ENCODE assay signal across 26 mouse cellular contexts in the genomic region with DNA sequence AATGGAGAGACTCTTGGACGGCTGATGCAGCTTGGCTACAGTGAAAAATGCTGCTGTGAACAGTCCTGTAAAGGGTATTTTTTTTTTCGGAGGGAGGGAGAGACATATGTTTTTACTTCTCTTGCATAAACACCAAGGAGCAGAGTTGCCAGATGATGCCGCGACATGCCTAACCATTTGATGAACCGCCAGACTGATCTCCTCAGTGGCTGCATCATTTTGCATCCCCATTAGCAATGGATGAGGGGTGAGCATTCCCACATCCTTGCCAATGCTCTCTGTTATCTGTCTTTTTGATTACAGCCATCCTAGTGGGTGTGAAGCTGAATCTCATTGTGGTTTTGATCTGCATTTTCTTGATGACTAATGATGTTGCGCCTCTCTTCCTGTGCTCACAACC.
DNase-seq lines count a peak whose midpoint lies in the region; ATAC-seq and TF ChIP-seq lines count a peak whose summit lies in the region.
"Had no signal": no experiment of that assay in that cellular context is flagged by ENCODE, and none has a peak within 500 bp of the region (broad histone marks: within the 10 kb centered on the region; RNA-seq: fewer than 3 reads in every experiment).

No protein-coding gene starts in this region.

- no peak for ATAC-seq in embryonic facial prominence, embryonic 11.5 days (replicated peaks; ENCODE audit: insufficient number of reproducible peaks, low FRiP score, low TSS enrichment, low read depth)
- ATAC-seq in forebrain, postnatal 0 days = 0 out of 2 replicates have a peak, but pooled peaks have one; percentile 23
- ATAC-seq in forebrain, embryonic 11.5 days (replicated peaks; ENCODE audit: low FRiP score) = no peak
- ATAC-seq: forebrain, embryonic 15.5 days; hindbrain, embryonic 16.5 days; inflammation-experienced regulatory T-cells, adult 6 months; intestine, embryonic 16.5 days had no signal

- no peaks in the 10 kb centered on the region for H3K27me3 ChIP-seq in embryonic facial prominence, embryonic 11.5 days (ENCODE audit: control insufficient read depth, insufficient read depth, low read length)
- no peaks in the 10 kb centered on the region for H3K27me3 ChIP-seq in embryonic facial prominence, embryonic 10.5 days (replicated peaks; ENCODE audit: low read depth, poor library complexity, severe bottlenecking)
- H3K27me3 ChIP-seq in forebrain, postnatal 0 days (ENCODE audit: insufficient read depth, low read length) = no peaks in the 10 kb centered on the region
- no peaks in the 10 kb centered on the region for H3K27me3 ChIP-seq in forebrain, embryonic 11.5 days (ENCODE audit: control insufficient read depth, insufficient read depth, low read length)
- H3K27me3 ChIP-seq: embryonic facial prominence, embryonic 15.5 days; forebrain, embryonic 15.5 days; hindbrain, embryonic 12.5 days had no signal

- H3K4me1 ChIP-seq in embryonic facial prominence, embryonic 11.5 days (ENCODE audit: control insufficient read depth, insufficient read depth, low read length) = no peaks in the 10 kb centered on the region
- no peaks in the 10 kb centered on the region for H3K4me1 ChIP-seq in embryonic facial prominence, embryonic 10.5 days
- H3K4me1 ChIP-seq in forebrain, postnatal 0 days (ENCODE audit: insufficient read depth) = no peaks in the 10 kb centered on the region
- H3K4me1 ChIP-seq in forebrain, embryonic 11.5 days (replicated peaks; ENCODE audit: control insufficient read depth, insufficient read depth, low read length) = no peaks in the 10 kb centered on the region
- H3K4me1 ChIP-seq: embryonic facial prominence, embryonic 15.5 days; hindbrain, embryonic 12.5 days had no signal

- TF ChIP-seq POLR2A in brain, embryonic 14.5 days (IDR thresholded peaks at IDR 0.05; ENCODE audit: borderline replicate concordance, extremely low read depth, insufficient read depth, insufficient read length, poor library complexity, severe bottlenecking) = no peak

- no peak overlapping the region for H3K4me3 ChIP-seq in embryonic facial prominence, embryonic 11.5 days (ENCODE audit: low read depth, low read length)
- H3K4me3 ChIP-seq in embryonic facial prominence, embryonic 10.5 days = no peak overlapping the region
- no peak overlapping the region for H3K4me3 ChIP-seq in forebrain, postnatal 0 days (ENCODE audit: low read depth, low read length)
- H3K4me3 ChIP-seq in forebrain, embryonic 11.5 days (ENCODE audit: low read depth, low read length) = no peak overlapping the region
- H3K4me3 ChIP-seq: embryonic facial prominence, embryonic 15.5 days; forebrain, embryonic 15.5 days; gastrocnemius, adult 2 months; hindbrain, embryonic 12.5 days had no signal

- no peak overlapping the region for H3K27ac ChIP-seq in embryonic facial prominence, embryonic 11.5 days (replicated peaks; ENCODE audit: low read depth, low read length)
- H3K27ac ChIP-seq in embryonic facial prominence, embryonic 10.5 days (replicated peaks) = no peak overlapping the region
- H3K27ac ChIP-seq in forebrain, postnatal 0 days (ENCODE audit: low read depth, low read length) = no peak overlapping the region
- no peak overlapping the region for H3K27ac ChIP-seq in forebrain, embryonic 11.5 days (ENCODE audit: low read depth, low read length)
- H3K27ac ChIP-seq: embryonic facial prominence, embryonic 15.5 days; forebrain, embryonic 15.5 days; gastrocnemius, adult 2 months; hindbrain, embryonic 12.5 days had no signal

- H3K4me2 ChIP-seq in embryonic facial prominence, embryonic 11.5 days (ENCODE audit: low read depth, low read length) = no peak overlapping the region
- H3K4me2 ChIP-seq in forebrain, postnatal 0 days (ENCODE audit: low read depth) = no peak overlapping the region
- H3K4me2 ChIP-seq in forebrain, embryonic 11.5 days (ENCODE audit: low read depth, low read length, severe bottlenecking) = no peak overlapping the region
- H3K4me2 ChIP-seq: embryonic facial prominence, embryonic 15.5 days; forebrain, embryonic 15.5 days; heart, embryonic 11.5 days; hindbrain, embryonic 12.5 days had no signal

- 59% methylated on average over 6 of the region's 6 CpGs for WGBS in embryonic facial prominence, embryonic 11.5 days
- 67% methylated on average over 6 of the region's 6 CpGs for WGBS in embryonic facial prominence, embryonic 10.5 days
- 28% methylated on average over 6 of the region's 6 CpGs for WGBS in forebrain, postnatal 0 days
- WGBS in forebrain, embryonic 11.5 days = 82% methylated on average over 6 of the region's 6 CpGs

- peak; percentile 33 for DNase-seq in embryonic facial prominence, embryonic 11.5 days (ENCODE audit: low spot score)
- DNase-seq in embryonic facial prominence, embryonic 10.5 days (ENCODE audit: low spot score) = no peak
- DNase-seq in forebrain, postnatal 0 days = peak; percentile 27
- no peak for DNase-seq in forebrain, embryonic 11.5 days (ENCODE audit: low spot score)
- peak; percentile 14 for DNase-seq in 416B (ENCODE audit: low read depth)
- peak; percentile 69 for DNase-seq in brain, embryonic 14.5 days (ENCODE audit: low read depth)
- no peak for DNase-seq in cerebellum, adult 9-10 months
- no peak for DNase-seq in kidney, postnatal 14 days
- DNase-seq: adrenal gland, adult 2 months; adrenal gland, postnatal 14 days; B cell, adult 2 months; cerebellum, adult 18-20 months; cerebellum, adult 9-11 months; cerebellum, postnatal 25 days; gastrocnemius, adult 2 months; gastrocnemius, postnatal 14 days; heart, adult 11 months; kidney, adult 18-20 months had no signal

- H3K36me3 ChIP-seq in embryonic facial prominence, embryonic 11.5 days (replicated peaks; ENCODE audit: control insufficient read depth, insufficient read depth, low read depth, low read length) = no peaks in the 10 kb centered on the region
- H3K36me3 ChIP-seq in embryonic facial prominence, embryonic 10.5 days (replicated peaks) = no peaks in the 10 kb centered on the region
- H3K36me3 ChIP-seq in forebrain, postnatal 0 days (ENCODE audit: insufficient read depth) = no peaks in the 10 kb centered on the region
- no peaks in the 10 kb centered on the region for H3K36me3 ChIP-seq in forebrain, embryonic 11.5 days (ENCODE audit: control insufficient read depth, insufficient read depth, low read length)
- H3K36me3 ChIP-seq: embryonic facial prominence, embryonic 15.5 days; forebrain, embryonic 15.5 days; G1E; hindbrain, embryonic 12.5 days had no signal

- H3K9me3 ChIP-seq in embryonic facial prominence, embryonic 11.5 days (replicated peaks; ENCODE audit: control insufficient read depth, low read length) = no peaks in the 10 kb centered on the region
- no peaks in the 10 kb centered on the region for H3K9me3 ChIP-seq in embryonic facial prominence, embryonic 10.5 days
- H3K9me3 ChIP-seq in forebrain, postnatal 0 days (ENCODE audit: low read length) = no peaks in the 10 kb centered on the region
- no peaks in the 10 kb centered on the region for H3K9me3 ChIP-seq in forebrain, embryonic 11.5 days (ENCODE audit: control insufficient read depth, low read length)
- H3K9me3 ChIP-seq: embryonic facial prominence, embryonic 15.5 days; forebrain, embryonic 15.5 days; hindbrain, embryonic 12.5 days had no signal

- TF ChIP-seq CTCF in forebrain, postnatal 0 days (IDR thresholded peaks at IDR 0.05; ENCODE audit: low read depth) = no peak
- TF ChIP-seq CTCF in brain, embryonic 14.5 days (IDR thresholded peaks at IDR 0.05; ENCODE audit: borderline replicate concordance, extremely low read depth, insufficient read depth, insufficient read length) = no peak

- H3K9ac ChIP-seq in embryonic facial prominence, embryonic 11.5 days (replicated peaks; ENCODE audit: low read length) = no peak overlapping the region
- no peak overlapping the region for H3K9ac ChIP-seq in forebrain, postnatal 0 days
- H3K9ac ChIP-seq in forebrain, embryonic 11.5 days (ENCODE audit: low read length) = no peak overlapping the region
- H3K9ac ChIP-seq: embryonic facial prominence, embryonic 15.5 days; forebrain, embryonic 15.5 days; hindbrain, embryonic 12.5 days had no signal

Comparison
In these comparisons a context has a peak if more than half of its experiments do, and no peak if none do; other contexts are left out.
1. DNase-seq: peak in embryonic facial prominence, embryonic 11.5 days (single experiment), forebrain, postnatal 0 days (single experiment), 416B (single experiment) and brain, embryonic 14.5 days (single experiment); none in embryonic facial prominence, embryonic 10.5 days (single experiment), forebrain, embryonic 11.5 days (single experiment), cerebellum, adult 9-10 months (single experiment) and kidney, postnatal 14 days (single experiment).